Mouse (Mus musculus): ENCODE data around the gene Olfr1484. TPM values are rescaled to one million over a fixed set of nuclear protein-coding genes. Genes with fewer than 3 reads are reported as not detected.
"Not testable (repeated sequence)": the region's sequence is repeated elsewhere in the genome, so short reads cannot be mapped to it uniquely, and the experiment has no call there.

Olfr1484 gene
- not detected in 2 replicates for polyA plus RNA-seq (2014; fragmentation: Nextera tagmentation; extraction: Ambion mirVana)

DNA sequence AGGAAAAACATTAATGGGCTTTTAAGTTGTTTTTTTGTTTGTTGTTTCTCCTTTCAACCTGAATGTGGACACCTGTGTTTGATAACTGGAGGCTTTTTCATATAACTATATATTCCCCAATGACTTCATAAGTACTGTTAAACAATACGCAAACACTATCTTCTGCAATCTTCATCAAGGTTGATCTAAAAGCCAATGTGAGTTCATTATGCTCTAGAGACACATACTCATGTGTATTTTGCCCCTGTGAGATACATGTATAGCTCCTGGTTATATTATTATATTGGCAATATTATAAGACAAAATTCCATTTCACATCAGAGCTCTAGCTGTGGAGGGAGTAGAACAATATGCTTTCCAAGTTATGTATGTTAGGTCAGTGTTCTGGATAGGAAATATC, at the start of gene Olfr1484:
Olfr1484 (plus strand) TSS at position 301 of the 400 bp plus-strand sequence.
- Histone ChIP-seq H3K4me2 (ENCODE audit: low read depth, low read length) (no peak within 1 kb of the TSS), H3K27me3 (ENCODE audit: control insufficient read depth, insufficient read depth, low read length) (no peaks in the 10 kb centered on the region), H3K4me3 (ENCODE audit: low read depth, low read length) (no peak within 1 kb of the TSS), H3K27ac (ENCODE audit: low read depth, low read length) (no peak within 1 kb of the TSS), H3K9ac (replicated peaks; ENCODE audit: low read depth, low read length) (no peak within 1 kb of the TSS), H3K36me3 (ENCODE audit: control insufficient read depth, insufficient read depth, low read length) (no peaks in the 10 kb centered on the region), H3K4me1 (ENCODE audit: control insufficient read depth, insufficient read depth, low read length) (no peaks in the 10 kb centered on the region), H3K9me3 (ENCODE audit: control insufficient read depth, low read length) (no peaks in the 10 kb centered on the region)
- WGBS, result 96% methylated on average over 1 of the region's 1 CpGs
- ATAC-seq (ENCODE audit: low read depth), result no peak

DNA sequence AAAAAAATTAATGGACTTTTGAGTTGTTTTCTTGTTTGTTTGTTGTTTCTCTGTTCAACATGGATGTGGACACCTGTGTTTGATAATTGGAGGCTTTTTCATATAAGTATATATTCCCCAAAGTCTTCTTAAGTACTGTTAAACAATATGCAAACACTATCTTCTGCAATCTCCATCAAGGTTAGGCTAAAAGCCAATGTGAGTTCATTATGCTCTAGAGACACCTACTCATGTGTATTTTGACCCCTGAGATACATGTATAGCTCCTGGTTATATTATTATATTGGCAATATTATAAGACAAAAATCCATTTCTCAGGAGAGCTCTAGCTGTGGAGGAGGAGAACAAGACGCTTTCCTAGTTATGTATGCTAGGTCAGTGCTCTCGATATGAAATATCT, 33.8 kb downstream of the Olfr1484 start, which contains the start of gene Olfr1487:
Olfr1487 (plus strand) TSS at position 301 of the 400 bp plus-strand sequence.
- H3K36me3 ChIP-seq (ENCODE audit: control insufficient read depth, insufficient read depth, low read length); H3K4me1 ChIP-seq (ENCODE audit: control insufficient read depth, insufficient read depth, low read length); H3K9me3 ChIP-seq (ENCODE audit: control insufficient read depth, low read length); H3K9ac ChIP-seq (replicated peaks; ENCODE audit: low read depth, low read length); H3K4me3 ChIP-seq (ENCODE audit: low read depth, low read length); H3K4me2 ChIP-seq (ENCODE audit: low read depth, low read length); ATAC-seq (ENCODE audit: low read depth); H3K27ac ChIP-seq (ENCODE audit: low read depth, low read length); H3K27me3 ChIP-seq (ENCODE audit: control insufficient read depth, insufficient read depth, low read length): not testable (repeated sequence)
- WGBS, result 94% methylated on average over 2 of the region's 2 CpGs

DNA sequence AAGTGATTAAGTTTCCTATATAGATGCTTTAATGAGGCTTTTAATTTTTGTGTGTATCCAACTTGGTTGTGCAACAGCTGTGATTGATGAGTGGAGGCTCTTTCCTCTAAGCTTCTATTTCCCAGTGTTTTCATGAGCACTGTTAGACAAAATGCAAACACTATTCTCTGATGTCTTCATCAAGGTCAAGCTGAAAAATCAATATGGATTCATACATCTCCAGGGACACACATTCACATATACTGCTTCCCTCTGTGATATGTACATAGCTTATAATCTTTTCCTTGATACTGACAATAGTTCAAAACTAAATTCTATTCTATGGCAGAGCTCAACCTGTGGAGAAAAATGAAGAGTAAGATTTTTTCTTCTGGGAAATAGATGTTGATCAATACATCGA, 48.0 kb downstream of the Olfr1484 start, which contains the start of gene Olfr1489:
Olfr1489 (plus strand) TSS at position 301 of the 400 bp plus-strand sequence.
- no peak within 1 kb of the TSS for H3K4me3 ChIP-seq (ENCODE audit: low read depth, low read length)
- H3K27ac ChIP-seq (ENCODE audit: low read depth, low read length), result no peak within 1 kb of the TSS
- no peaks in the 10 kb centered on the region for H3K4me1 ChIP-seq (ENCODE audit: control insufficient read depth, insufficient read depth, low read length)
- H3K27me3 ChIP-seq (ENCODE audit: control insufficient read depth, insufficient read depth, low read length), result no peaks in the 10 kb centered on the region
- H3K36me3 ChIP-seq (ENCODE audit: control insufficient read depth, insufficient read depth, low read length), result no peaks in the 10 kb centered on the region
- H3K4me2 ChIP-seq (ENCODE audit: low read depth, low read length), result no peak within 1 kb of the TSS
- H3K9me3 ChIP-seq (ENCODE audit: control insufficient read depth, low read length), result no peaks in the 10 kb centered on the region
- 94% methylated on average over 1 of the region's 1 CpGs for WGBS
- H3K9ac ChIP-seq (replicated peaks; ENCODE audit: low read depth, low read length), result no peak within 1 kb of the TSS
- ATAC-seq (ENCODE audit: low read depth), result no peak

Small RNA genes within 50 kb of the gene (microRNA-seq; reads per million reads assigned to microRNA genes)
- gene Gm22323 (not detected), gene Gm23931 (not detected)

Other genes starting within 250 kb of the Olfr1484 start
- gene Olfr1466, start 244.6 kb upstream of the Olfr1484 start, polyA plus RNA-seq (2014; fragmentation: Nextera tagmentation; extraction: Ambion mirVana), result not detected in 2 replicates
- not detected in 2 replicates for gene Olfr1467, start 221.3 kb upstream of the Olfr1484 start, polyA plus RNA-seq (2014; fragmentation: Nextera tagmentation; extraction: Ambion mirVana)
- not detected in 2 replicates for gene Olfr1469, start 175.7 kb upstream of the Olfr1484 start, polyA plus RNA-seq (2014; fragmentation: Nextera tagmentation; extraction: Ambion mirVana)
- gene Olfr1471, start 140.1 kb upstream of the Olfr1484 start, polyA plus RNA-seq (2014; fragmentation: Nextera tagmentation; extraction: Ambion mirVana), result not detected in 2 replicates
- not detected in 2 replicates for gene Olfr1472, start 127.4 kb upstream of the Olfr1484 start, polyA plus RNA-seq (2014; fragmentation: Nextera tagmentation; extraction: Ambion mirVana)
- not detected in 2 replicates for gene Olfr1474, start 113.9 kb upstream of the Olfr1484 start, polyA plus RNA-seq (2014; fragmentation: Nextera tagmentation; extraction: Ambion mirVana)
- not detected in 2 replicates for gene Olfr1475, start 103.3 kb upstream of the Olfr1484 start, polyA plus RNA-seq (2014; fragmentation: Nextera tagmentation; extraction: Ambion mirVana)
- not detected in 2 replicates for gene Olfr1477, start 83.0 kb upstream of the Olfr1484 start, polyA plus RNA-seq (2014; fragmentation: Nextera tagmentation; extraction: Ambion mirVana)
- gene Olfr1480, start 55.6 kb upstream of the Olfr1484 start, polyA plus RNA-seq (2014; fragmentation: Nextera tagmentation; extraction: Ambion mirVana), result not detected in 2 replicates
- gene Olfr1487, start 33.9 kb downstream of the Olfr1484 start, polyA plus RNA-seq (2014; fragmentation: Nextera tagmentation; extraction: Ambion mirVana), result not detected in 2 replicates
- gene Olfr1489, start 48.1 kb downstream of the Olfr1484 start, polyA plus RNA-seq (2014; fragmentation: Nextera tagmentation; extraction: Ambion mirVana), result not detected in 2 replicates
- gene Olfr1490, start 67.6 kb downstream of the Olfr1484 start, polyA plus RNA-seq (2014; fragmentation: Nextera tagmentation; extraction: Ambion mirVana), result not detected in 2 replicates
- not detected in 2 replicates for gene Olfr1491, start 113.8 kb downstream of the Olfr1484 start, polyA plus RNA-seq (2014; fragmentation: Nextera tagmentation; extraction: Ambion mirVana)
- not detected in 2 replicates for gene Olfr1493-ps1, start 139.8 kb downstream of the Olfr1484 start, polyA plus RNA-seq (2014; fragmentation: Nextera tagmentation; extraction: Ambion mirVana)
- not detected in 2 replicates for gene Olfr1494, start 156.2 kb downstream of the Olfr1484 start, polyA plus RNA-seq (2014; fragmentation: Nextera tagmentation; extraction: Ambion mirVana)
- gene Olfr1495, start 181.1 kb downstream of the Olfr1484 start, polyA plus RNA-seq (2014; fragmentation: Nextera tagmentation; extraction: Ambion mirVana), result not detected in 2 replicates
- not detected in 2 replicates for gene Olfr1496, start 194.4 kb downstream of the Olfr1484 start, polyA plus RNA-seq (2014; fragmentation: Nextera tagmentation; extraction: Ambion mirVana)
- gene Olfr1497, start 214.7 kb downstream of the Olfr1484 start, polyA plus RNA-seq (2014; fragmentation: Nextera tagmentation; extraction: Ambion mirVana), result not detected in 2 replicates
- gene Olfr1499, start 235.9 kb downstream of the Olfr1484 start, polyA plus RNA-seq (2014; fragmentation: Nextera tagmentation; extraction: Ambion mirVana), result not detected in 2 replicates
- gene Olfr1500, start 247.0 kb downstream of the Olfr1484 start, polyA plus RNA-seq (2014; fragmentation: Nextera tagmentation; extraction: Ambion mirVana), result not detected in 2 replicates